Mouse (Mus musculus) inflammation-experienced regulatory T-cells (primary cell): Measurements from ENCODE around the gene Med24. TPM values are rescaled to one million over a fixed set of nuclear protein-coding genes. Genes with fewer than 3 reads are reported as not detected.

ENCODE experiments used
- polyA plus RNA-seq, 2 experiments: library from polyadenylated mRNA; unstranded; fragments of 100-300 nt; shearing (Covaris generic); gene quantifications; one replicate each; pipeline ENCODE4 v1.2.1; 2017

Gene Med24
- polyA plus RNA-seq: 10 to 100 TPM; 47.7 to 56.0 TPM

DNA sequence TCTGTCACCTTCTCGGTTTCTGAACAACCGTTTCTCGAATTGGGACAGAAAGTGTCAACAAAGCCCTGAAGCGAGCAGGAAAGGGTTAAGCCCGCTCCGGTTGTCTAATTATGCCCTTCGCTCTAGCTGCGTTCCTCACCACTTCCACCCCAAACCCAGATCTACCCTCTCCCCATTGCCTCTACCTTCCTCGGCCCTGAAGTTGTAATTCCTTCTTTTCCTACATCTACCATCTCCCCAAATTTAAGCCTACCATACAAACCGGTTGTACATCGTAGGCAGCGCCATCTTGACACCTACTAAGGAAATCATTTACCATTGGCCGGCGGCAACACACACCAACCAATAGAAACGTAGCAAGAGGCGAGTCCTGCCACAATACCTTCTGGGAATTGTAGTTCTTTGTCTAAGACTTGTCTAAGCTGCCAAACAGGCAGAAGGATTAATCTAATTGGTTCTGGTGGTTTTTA, at the start of gene Med24:
TSS of gene Med24 (minus strand) at position 317 of the 470 bp plus-strand sequence.

DNA sequence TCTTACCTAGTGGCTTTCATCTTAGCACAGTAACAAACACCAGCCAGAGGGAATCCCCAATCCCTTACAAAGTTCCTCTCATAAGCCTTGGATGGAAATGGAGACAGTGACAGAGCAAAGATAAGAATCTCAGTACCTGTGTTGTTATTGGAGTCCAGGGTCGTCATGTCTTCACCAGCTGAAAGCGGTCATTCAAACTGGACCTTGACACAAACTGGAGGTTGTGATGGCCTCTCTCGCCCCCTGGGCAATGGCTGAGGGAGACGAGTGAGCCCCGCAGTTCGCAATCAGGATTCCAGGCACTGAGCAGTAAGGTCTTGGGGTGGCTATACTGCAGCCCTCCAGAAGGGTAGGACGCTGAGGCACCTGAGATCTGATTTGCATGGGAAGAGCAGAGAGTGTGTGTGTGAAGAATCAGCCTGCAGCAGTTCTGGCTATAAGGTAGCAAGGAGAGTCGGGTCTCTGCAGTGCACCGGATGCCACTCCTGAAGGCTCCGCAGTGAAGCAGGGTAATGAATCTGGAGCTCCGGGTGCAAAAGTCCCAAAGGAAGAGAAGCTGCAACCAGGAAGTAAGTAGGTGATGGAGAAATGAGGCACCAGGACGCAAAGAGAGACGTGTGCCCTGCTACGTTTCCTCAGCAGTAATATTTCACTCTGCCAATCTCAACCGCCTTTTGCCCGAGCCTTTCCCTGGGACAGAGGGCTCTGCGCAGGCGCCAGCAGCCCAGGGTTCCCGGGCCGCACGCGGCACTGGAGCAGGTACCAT, 45.5 kb upstream of the Med24 start, which contains the start of gene Nr1d1:
TSS of gene Nr1d1 (minus strand) at position 752 of the 766 bp plus-strand sequence.

DNA sequence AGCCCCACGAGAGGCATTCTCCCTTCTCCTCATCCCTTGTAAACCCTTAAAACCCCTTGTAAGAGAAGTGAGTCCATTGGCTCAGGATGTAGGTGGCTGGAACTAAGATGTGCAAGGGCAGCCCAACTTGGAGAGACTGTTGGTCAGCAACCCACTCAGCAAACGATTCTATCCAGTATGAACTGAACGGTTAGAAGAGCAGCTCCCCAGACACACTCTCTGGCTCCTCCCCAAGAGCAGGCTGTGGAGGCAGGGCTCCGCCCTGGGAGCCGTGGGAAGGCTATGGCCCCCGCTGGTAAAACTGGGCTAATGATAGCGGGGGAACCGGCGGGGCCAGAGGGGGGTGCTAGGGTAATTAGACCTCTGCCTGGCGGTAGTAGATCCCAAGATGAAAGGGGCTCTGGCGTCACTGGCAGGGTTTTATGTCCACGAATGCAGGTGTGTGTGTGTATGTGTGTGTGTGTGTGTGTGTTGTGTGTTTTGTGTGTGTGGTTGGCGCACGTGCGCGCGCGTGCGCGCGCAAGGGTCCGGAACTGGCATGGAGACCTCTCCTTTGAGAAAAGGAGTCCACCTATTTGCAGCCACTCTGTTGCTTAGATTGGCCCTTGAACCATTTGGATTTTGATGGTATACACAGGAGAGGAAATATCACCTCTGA, 11.3 kb upstream of the Med24 start, which contains the start of gene Thra:
TSS of gene Thra (plus strand) at position 246 of the 658 bp plus-strand sequence.

DNA sequence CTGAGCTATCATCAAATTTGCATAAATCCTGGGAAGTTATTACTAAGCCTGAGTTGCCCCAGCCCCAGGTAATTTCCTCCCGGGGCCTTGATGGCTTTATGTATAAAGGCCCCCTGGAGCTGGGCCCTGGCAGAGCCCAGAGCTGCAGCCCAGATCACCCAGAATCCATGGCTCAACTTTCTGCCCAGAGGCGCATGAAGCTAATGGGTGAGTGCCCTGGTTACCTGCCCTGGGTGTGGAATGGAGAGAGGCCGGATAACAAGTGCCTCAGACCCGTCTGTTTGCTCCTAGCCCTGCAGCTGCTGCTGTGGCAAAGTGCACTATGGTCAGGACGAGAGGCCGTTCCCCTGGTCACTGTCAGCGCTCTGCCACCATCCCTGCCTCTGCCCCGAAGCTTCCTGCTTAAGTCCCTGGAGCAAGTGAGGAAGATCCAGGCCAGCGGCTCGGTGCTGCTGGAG, 28.0 kb downstream of the Med24 start, which contains the start of gene Csf3:
TSS of gene Csf3 (plus strand) at position 51 of the 458 bp plus-strand sequence.

DNA sequence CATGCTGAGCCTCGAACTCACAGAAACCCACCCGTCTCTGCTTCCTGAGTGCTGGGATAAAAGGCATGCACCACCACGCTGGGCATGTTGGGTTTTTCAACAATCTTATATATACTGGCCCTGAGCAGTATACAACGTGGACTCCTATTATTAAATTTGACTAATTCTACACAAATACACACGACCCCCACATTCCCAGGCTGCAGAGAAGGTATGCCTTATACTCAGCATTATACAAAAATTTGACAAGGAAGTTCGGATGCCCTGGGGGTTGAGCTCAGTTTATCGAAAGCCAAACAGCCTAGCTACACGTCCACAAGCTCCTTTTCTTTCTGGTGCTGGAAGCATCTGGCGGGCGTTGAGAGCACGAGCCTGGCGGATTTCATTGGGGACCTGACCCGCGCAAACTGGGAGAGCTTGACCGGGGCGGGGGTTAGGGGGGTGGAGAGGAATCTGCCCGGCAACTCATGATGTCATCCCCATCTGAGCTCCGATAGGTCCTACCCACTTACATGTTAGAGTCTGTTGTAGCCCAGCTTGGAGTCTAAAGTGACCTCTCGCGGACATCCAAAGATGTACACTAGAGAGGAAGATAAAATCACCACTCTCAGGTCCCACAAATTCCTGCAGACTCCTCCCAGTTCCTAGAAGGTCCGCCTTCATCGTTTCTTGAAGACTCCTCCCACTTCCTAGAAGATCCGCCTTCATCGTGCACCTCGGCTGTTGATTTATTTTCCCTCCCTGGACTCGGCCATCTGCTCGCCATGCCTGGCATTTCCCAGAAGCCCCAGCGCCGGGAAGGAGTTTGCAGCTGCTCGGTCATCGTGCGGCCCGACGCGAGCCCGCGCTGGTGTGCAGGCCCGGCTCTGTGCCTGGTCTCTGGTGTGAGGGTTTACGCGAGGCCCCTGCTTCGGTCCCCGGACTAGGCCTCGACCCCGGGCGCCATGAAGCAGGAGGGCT, 47.2 kb downstream of the Med24 start, which contains the start of gene Psmd3:
TSS of gene Psmd3 (plus strand) at position 769 of the 960 bp plus-strand sequence.

DNA sequence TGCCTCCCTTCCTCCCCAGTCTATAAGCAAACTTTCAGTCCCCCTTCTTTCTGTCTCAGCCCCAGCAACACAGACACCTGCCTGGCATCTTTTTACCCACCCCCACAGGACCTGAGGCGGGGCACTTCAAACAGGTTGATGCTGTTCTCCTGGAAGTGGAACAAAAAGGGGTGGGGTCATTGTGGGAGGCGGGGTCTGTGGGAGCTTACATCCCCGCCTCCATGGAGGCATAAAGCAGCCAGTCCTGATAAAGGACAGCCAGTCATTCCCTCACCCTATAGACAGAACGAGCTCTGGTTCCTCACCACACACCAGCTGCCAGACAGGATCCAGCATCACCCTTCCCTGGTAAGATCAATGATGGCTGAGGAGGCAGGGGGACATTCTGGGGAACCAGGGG, 65.1 kb downstream of the Med24 start, which contains the start of gene Gsdma:
TSS of gene Gsdma (plus strand) at position 261 of the 400 bp plus-strand sequence.

Other genes with a start within 250 kb of the Med24 start
- 10 to 100 TPM; 40.9 to 85.7 TPM for gene Ikzf3, start 183.4 kb downstream of the Med24 start, polyA plus RNA-seq
- gene Zpbp2, start 178.3 kb downstream of the Med24 start, polyA plus RNA-seq: 1 to 10 TPM; 3.0 to 3.7 TPM
- gene Ormdl3, start 142.1 kb downstream of the Med24 start, polyA plus RNA-seq: 10 to 100 TPM; 62.2 to 78.9 TPM
- under 1 TPM in 1 of 2 experiments, not detected in 1; 0.23 TPM for gene Lrrc3c, start 131.1 kb downstream of the Med24 start, polyA plus RNA-seq
- gene Gm12355, start 103.8 kb downstream of the Med24 start, polyA plus RNA-seq: 1 to 10 TPM; 2.4 to 8.5 TPM
- gene Gsdma3, start 103.1 kb downstream of the Med24 start, polyA plus RNA-seq: not detected
- gene Gsdma2, start 82.7 kb downstream of the Med24 start, polyA plus RNA-seq: 1 to 10 TPM in 1 of 2 experiments, under 1 TPM in 1; 0.11 to 2.6 TPM
- 1 to 10 TPM in 1 of 2 experiments, under 1 TPM in 1; 0.06 to 1.4 TPM for gene Gsdma, start 65.1 kb downstream of the Med24 start, polyA plus RNA-seq
- gene Psmd3, start 46.9 kb downstream of the Med24 start, polyA plus RNA-seq: 100 to 1,000 TPM; 126 to 133 TPM
- gene Csf3, start 28.2 kb downstream of the Med24 start, polyA plus RNA-seq: not detected
- gene Thra, start 11.2 kb upstream of the Med24 start, polyA plus RNA-seq: 1 to 10 TPM; 7.2 to 7.7 TPM
- gene Nr1d1, start 45.9 kb upstream of the Med24 start, polyA plus RNA-seq: 10 to 100 TPM in 1 of 2 experiments, 1 to 10 TPM in 1; 8.1 to 10.2 TPM
- 10 to 100 TPM; 24.2 to 25.3 TPM for gene Msl1, start 66.1 kb upstream of the Med24 start, polyA plus RNA-seq
- gene Casc3, start 75.5 kb upstream of the Med24 start, polyA plus RNA-seq: 10 to 100 TPM; 72.0 to 82.4 TPM
- under 1 TPM; 0.60 to 0.95 TPM for gene Rapgefl1, start 107.3 kb upstream of the Med24 start, polyA plus RNA-seq
- gene Wipf2, start 134.2 kb upstream of the Med24 start, polyA plus RNA-seq: 1 to 10 TPM; 3.0 to 3.8 TPM
- gene Cdc6, start 178.4 kb upstream of the Med24 start, polyA plus RNA-seq: 1 to 10 TPM; 1.2 to 3.4 TPM
- 10 to 100 TPM; 52.7 to 57.6 TPM for gene Rara, start 198.4 kb upstream of the Med24 start, polyA plus RNA-seq